ENCODE assay signal across 9 mouse cellular contexts in genomic region chr14:25228321-25229047, GRCm38 (mm10).
DNase-seq lines count a peak whose midpoint lies in the region; ATAC-seq and TF ChIP-seq lines count a peak whose summit lies in the region.
"Had no signal": no experiment of that assay in that cellular context is flagged by ENCODE, and none has a peak within 500 bp of the region (broad histone marks: within the 10 kb centered on the region; RNA-seq: fewer than 3 reads in every experiment).

No protein-coding gene starts in this region.

- peak; percentile 33 for DNase-seq in heart, adult 8-10 months (ENCODE audit: low spot score)
- DNase-seq in neural tube, embryonic 10.5 days (ENCODE audit: extremely low spot score, low spot score) = no peak
- DNase-seq in embryo, embryonic 9.5 days (ENCODE audit: extremely low spot score) = no peak
- DNase-seq in right cerebral cortex, postnatal 14 days = no peak
- DNase-seq: kidney, postnatal 25 days had no signal

- no peak overlapping the region for H3K4me3 ChIP-seq in heart, embryonic 11.5 days (ENCODE audit: low read depth, low read length)
- no peak overlapping the region for H3K4me3 ChIP-seq in neural tube, embryonic 13.5 days
- H3K4me3 ChIP-seq in intestine, postnatal 0 days (ENCODE audit: low read depth, low read length) = no peak overlapping the region

- H3K36me3 ChIP-seq in heart, embryonic 11.5 days (ENCODE audit: control insufficient read depth, insufficient read depth, low read length) = no peaks in the 10 kb centered on the region
- no peaks in the 10 kb centered on the region for H3K36me3 ChIP-seq in neural tube, embryonic 13.5 days
- no peaks in the 10 kb centered on the region; the same call in 1 of the 2 replicates for H3K36me3 ChIP-seq in intestine, postnatal 0 days (ENCODE audit: control insufficient read depth, insufficient read depth)

- no peaks in the 10 kb centered on the region for H3K27me3 ChIP-seq in heart, embryonic 11.5 days (ENCODE audit: control insufficient read depth, insufficient read depth, low read length)
- no peaks in the 10 kb centered on the region for H3K27me3 ChIP-seq in neural tube, embryonic 13.5 days
- no peaks in the 10 kb centered on the region for H3K27me3 ChIP-seq in intestine, postnatal 0 days (replicated peaks; ENCODE audit: control insufficient read depth, insufficient read depth, low read length)

- H3K9ac ChIP-seq in heart, embryonic 11.5 days (ENCODE audit: low read depth, low read length) = no peak overlapping the region
- peak overlapping the region; percentile 32; the same call in 1 of the 2 replicates for H3K9ac ChIP-seq in neural tube, embryonic 13.5 days
- H3K9ac ChIP-seq in intestine, postnatal 0 days (ENCODE audit: low read depth, low read length) = no peak overlapping the region

- no peaks in the 10 kb centered on the region for H3K9me3 ChIP-seq in heart, embryonic 11.5 days (replicated peaks; ENCODE audit: control insufficient read depth, low read length)
- no peaks in the 10 kb centered on the region for H3K9me3 ChIP-seq in neural tube, embryonic 13.5 days
- no peaks in the 10 kb centered on the region for H3K9me3 ChIP-seq in intestine, postnatal 0 days (ENCODE audit: control insufficient read depth)

- 81% methylated on average over 13 of the region's 13 CpGs for WGBS in heart, embryonic 11.5 days (ENCODE audit: insufficient replicate concordance)
- 78% methylated on average over 13 of the region's 13 CpGs for WGBS in neural tube, embryonic 13.5 days
- 75% methylated on average over 13 of the region's 13 CpGs for WGBS in intestine, postnatal 0 days

- no peak for TF ChIP-seq CTCF in intestine, postnatal 0 days (IDR thresholded peaks at IDR 0.05; ENCODE audit: low read depth)

- ATAC-seq in heart, embryonic 11.5 days (replicated peaks; ENCODE audit: insufficient number of reproducible peaks, low FRiP score, low TSS enrichment) = no peak
- no peak for ATAC-seq in neural tube, embryonic 13.5 days (ENCODE audit: low read depth)
- ATAC-seq in intestine, postnatal 0 days = no peak

- no peak overlapping the region for H3K4me2 ChIP-seq in heart, embryonic 11.5 days
- no peak overlapping the region for H3K4me2 ChIP-seq in neural tube, embryonic 13.5 days
- H3K4me2 ChIP-seq in intestine, postnatal 0 days (replicated peaks; ENCODE audit: low read depth) = no peak overlapping the region

- peaks cover 39% of the 10 kb centered on the region for H3K4me1 ChIP-seq in heart, embryonic 11.5 days (ENCODE audit: control insufficient read depth, insufficient read depth, low read length)
- peaks cover 61% of the 10 kb centered on the region for H3K4me1 ChIP-seq in neural tube, embryonic 13.5 days (replicated peaks)
- peaks cover 8% of the 10 kb centered on the region; the same call in 1 of the 2 replicates for H3K4me1 ChIP-seq in intestine, postnatal 0 days (replicated peaks; ENCODE audit: control insufficient read depth, insufficient read depth, low read length)

- no peak overlapping the region for H3K27ac ChIP-seq in heart, embryonic 11.5 days (ENCODE audit: low read depth, low read length)
- no peak overlapping the region for H3K27ac ChIP-seq in neural tube, embryonic 13.5 days (replicated peaks)
- peak overlapping the region; percentile 47 for H3K27ac ChIP-seq in intestine, postnatal 0 days (ENCODE audit: low read depth, low read length)
- H3K27ac ChIP-seq: macrophage had no signal
